Mouse (Mus musculus) liver, embryonic 12.5 days (tissue): ENCODE data around the gene Dennd2a. TPM values are rescaled to one million over a fixed set of nuclear protein-coding genes. Genes with fewer than 3 reads are reported as not detected.
"Not testable (repeated sequence)": the region's sequence is repeated elsewhere in the genome, so short reads cannot be mapped to it uniquely, and the experiment has no call there.

ENCODE experiments used
- ATAC-seq: fragments of 200-750 bp; cut with Nextera tagmentation; 2 replicates; pipeline ENCODE4 v1.8.0; 2017; ENCODE audit warnings: moderate number of reproducible peaks, mild to moderate bottlenecking, moderate library complexity
- H3K27ac ChIP-seq: fragments of 300-500 bp; sonication (generic); 2 replicates; pipeline ENCODE4 v1.5.1; 2016; ENCODE audit warnings: mild to moderate bottlenecking
- H3K27me3 ChIP-seq: fragments of 300-500 bp; sonication (generic); replicated peaks from 2 replicates; pipeline ENCODE4 v1.6.1; 2016; ENCODE audit warnings: mild to moderate bottlenecking, moderate library complexity
- H3K36me3 ChIP-seq: fragments of 300-500 bp; sonication (generic); 2 replicates; pipeline ENCODE4 v1.6.1; 2016; ENCODE audit warnings: mild to moderate bottlenecking, moderate library complexity
- H3K4me1 ChIP-seq: fragments of 300-500 bp; sonication (generic); 2 replicates; pipeline ENCODE4 v1.6.1; 2016
- H3K4me2 ChIP-seq: fragments of 300-500 bp; sonication (generic); 2 replicates; pipeline ENCODE4 v1.6.1; 2016; ENCODE audit warnings: mild to moderate bottlenecking, moderate library complexity
- H3K4me3 ChIP-seq: fragments of 300-500 bp; sonication (generic); 2 replicates; pipeline ENCODE4 v1.5.1; 2016; ENCODE audit warnings: mild to moderate bottlenecking, moderate library complexity
- H3K9ac ChIP-seq: fragments of 300-500 bp; sonication (generic); 2 replicates; pipeline ENCODE4 v1.6.1; 2016; ENCODE audit warnings: mild to moderate bottlenecking, moderate library complexity
- H3K9me3 ChIP-seq: fragments of 300-500 bp; sonication (generic); replicated peaks from 2 replicates; pipeline ENCODE4 v1.6.1; 2016; ENCODE audit warnings: mild to moderate bottlenecking, moderate library complexity
- WGBS: fragments of 180-500 bp; shearing (Covaris S2); methylation state at CpG from one replicate; pipeline ENCODE4 v1.1.7; 2016; ENCODE audit not compliant: insufficient replicate concordance; 5-methylcytosine and 5-hydroxymethylcytosine counted together
- polyA plus RNA-seq: library from polyadenylated mRNA; unstranded; fragments of >200 nt; fragmentation: Nextera tagmentation; extraction: Ambion mirVana; gene quantifications from 2 replicates; pipeline ENCODE4 v1.2.1, GENCODE M21; 2016

Dennd2a gene
- polyA plus RNA-seq, 1 experiment from 2014 or later: 5.0 TPM

GRCm38 (mm10) chr6:39425181-39425580 is 132.5 kb downstream of the Dennd2a start:
- 36% methylated on average over 2 of the region's 2 CpGs for WGBS
- H3K27me3 ChIP-seq: peaks cover 11% of the 10 kb centered on the region
- ATAC-seq: peak; percentile 31; the same call in 1 of the 2 replicates
- no peak overlapping the region for H3K4me3 ChIP-seq
- H3K9ac ChIP-seq: peak overlapping the region; percentile 33; the same call in 1 of the 2 replicates
- no peaks in the 10 kb centered on the region for H3K9me3 ChIP-seq
- H3K27ac ChIP-seq: peak overlapping the region; percentile 83
- H3K36me3 ChIP-seq: no peaks in the 10 kb centered on the region
- H3K4me1 ChIP-seq: peaks cover 90% of the 10 kb centered on the region
- peak overlapping the region; percentile 8; the same call in 1 of the 2 replicates for H3K4me2 ChIP-seq

GRCm38 (mm10) chr6:39423686-39424085 is 134.0 kb downstream of the Dennd2a start:
- Histone ChIP-seq H3K4me3 (no peak overlapping the region), H3K27me3 (peaks cover 15% of the 10 kb centered on the region), H3K27ac (peak overlapping the region; percentile 87), H3K9ac (0 out of 2 replicates have a peak overlapping the region, but pooled peaks have one; percentile 58), H3K4me2 (peak overlapping the region; percentile 40), H3K4me1 (peaks cover 82% of the 10 kb centered on the region), H3K36me3 (no peaks in the 10 kb centered on the region), H3K9me3 (no peaks in the 10 kb centered on the region)
- 55% methylated on average over 7 of the region's 7 CpGs for WGBS
- ATAC-seq: peak; percentile 10

- 44% methylated on average over 6 of the region's 6 CpGs for WGBS
- Histone ChIP-seq H3K27ac (peak overlapping the region; percentile 87), H3K27me3 (peaks cover 16% of the 10 kb centered on the region), H3K9ac (peak overlapping the region; percentile 58), H3K4me2 (peak overlapping the region; percentile 40), H3K4me1 (peaks cover 81% of the 10 kb centered on the region), H3K36me3 (no peaks in the 10 kb centered on the region), H3K4me3 (no peak overlapping the region), H3K9me3 (no peaks in the 10 kb centered on the region)
- no peak for ATAC-seq
Observed at GRCm38 (mm10) chr6:39423130-39423551, 134.5 kb downstream of the Dennd2a start.

- H3K4me1 ChIP-seq: peaks cover 81% of the 10 kb centered on the region
- peak overlapping the region; percentile 96 for H3K27ac ChIP-seq
- peaks cover 7% of the 10 kb centered on the region for H3K36me3 ChIP-seq
- H3K9me3 ChIP-seq: no peaks in the 10 kb centered on the region
- H3K9ac ChIP-seq: no peak overlapping the region
- peaks cover 24% of the 10 kb centered on the region for H3K27me3 ChIP-seq
- peak overlapping the region; percentile 74 for H3K4me2 ChIP-seq
- WGBS: 51% methylated on average over 4 of the region's 4 CpGs
- no peak for ATAC-seq
- peak overlapping the region; percentile 98 for H3K4me3 ChIP-seq
Observed at GRCm38 (mm10) chr6:39420867-39421266, 136.8 kb downstream of the Dennd2a start.

GRCm38 (mm10) chr6:39419851-39420721 is 137.6 kb downstream of the Dennd2a start, which contains the start of gene Mkrn1:
Gene Mkrn1, minus strand, starts transcription at chr6:39420462.
- WGBS: under 1% methylated on average over 82 of the region's 82 CpGs
- ATAC-seq: peak; percentile 89
- Histone ChIP-seq H3K9ac (peak within 1 kb of the TSS; percentile 96), H3K4me2 (peak within 1 kb of the TSS; percentile 74), H3K4me3 (peak within 1 kb of the TSS; percentile 98), H3K36me3 (peaks cover 9% of the 10 kb centered on the region), H3K4me1 (peaks cover 73% of the 10 kb centered on the region), H3K27ac (peak within 1 kb of the TSS; percentile 96), H3K9me3 (no peaks in the 10 kb centered on the region), H3K27me3 (peaks cover 24% of the 10 kb centered on the region)

- no peak for ATAC-seq
- Histone ChIP-seq H3K4me2 (peak overlapping the region; percentile 74), H3K4me3 (peak overlapping the region; percentile 98), H3K9me3 (no peaks in the 10 kb centered on the region), H3K9ac (peak overlapping the region; percentile 96), H3K27ac (peak overlapping the region; percentile 96), H3K4me1 (peaks cover 67% of the 10 kb centered on the region), H3K27me3 (peaks cover 24% of the 10 kb centered on the region), H3K36me3 (peaks cover 10% of the 10 kb centered on the region)
- WGBS: under 1% methylated on average over 43 of the region's 43 CpGs
Observed at GRCm38 (mm10) chr6:39419386-39419850, 138.2 kb downstream of the Dennd2a start.

- ATAC-seq, H3K9me3 ChIP-seq: not testable (repeated sequence)
- peaks cover 19% of the 10 kb centered on the region for H3K27me3 ChIP-seq
- H3K27ac ChIP-seq: peak overlapping the region; percentile 70; the same call in 1 of the 2 replicates
- H3K4me3 ChIP-seq: peak overlapping the region; percentile 35
- H3K36me3 ChIP-seq: peaks cover 10% of the 10 kb centered on the region
- H3K4me1 ChIP-seq: peaks cover 40% of the 10 kb centered on the region
- H3K4me2 ChIP-seq: peak overlapping the region; percentile 43
- peak overlapping the region; percentile 40; the same call in 1 of the 2 replicates for H3K9ac ChIP-seq
Observed at GRCm38 (mm10) chr6:39416654-39417053, 141.0 kb downstream of the Dennd2a start.

- peak overlapping the region; percentile 43 for H3K4me2 ChIP-seq
- WGBS: 38% methylated on average over 3 of the region's 5 CpGs
- no peaks in the 10 kb centered on the region for H3K9me3 ChIP-seq
- no peak for ATAC-seq
- H3K36me3 ChIP-seq: peaks cover 12% of the 10 kb centered on the region
- peaks cover 36% of the 10 kb centered on the region for H3K4me1 ChIP-seq
- no peak overlapping the region for H3K4me3 ChIP-seq
- H3K9ac ChIP-seq: no peak overlapping the region
- peaks cover 14% of the 10 kb centered on the region; the same call in 1 of the 2 replicates for H3K27me3 ChIP-seq
- H3K27ac ChIP-seq: peak overlapping the region; percentile 70; the same call in 1 of the 2 replicates
Observed at GRCm38 (mm10) chr6:39415762-39416161, 141.9 kb downstream of the Dennd2a start.

GRCm38 (mm10) chr6:39414106-39414505 is 143.6 kb downstream of the Dennd2a start:
- Histone ChIP-seq H3K9ac (no peak overlapping the region), H3K4me1 (peaks cover 29% of the 10 kb centered on the region), H3K4me3 (no peak overlapping the region), H3K36me3 (peaks cover 28% of the 10 kb centered on the region), H3K9me3 (no peaks in the 10 kb centered on the region), H3K27me3 (peaks cover 13% of the 10 kb centered on the region; the same call in 1 of the 2 replicates), H3K4me2 (no peak overlapping the region), H3K27ac (no peak overlapping the region)
- 90% methylated on average over 1 of the region's 1 CpGs for WGBS
- ATAC-seq: no peak

Other genes starting within 250 kb of the Dennd2a start
- 8.0 and 10.3 TPM in 2 replicates for gene Slc37a3, start 180.2 kb downstream of the Dennd2a start, polyA plus RNA-seq
- gene Rab19, start 176.7 kb downstream of the Dennd2a start, polyA plus RNA-seq: 0.11 and 0.27 TPM in 2 replicates
- gene Mkrn1, start 137.4 kb downstream of the Dennd2a start, polyA plus RNA-seq: 160 and 163 TPM in 2 replicates
- gene Adck2, start 16.0 kb upstream of the Dennd2a start, polyA plus RNA-seq: 11.9 and 13.1 TPM in 2 replicates
- gene Gm42420, start 27.9 kb upstream of the Dennd2a start, polyA plus RNA-seq: 0.89 and 1.5 TPM in 2 replicates
- 252 and 269 TPM in 2 replicates for gene Ndufb2, start 34.7 kb upstream of the Dennd2a start, polyA plus RNA-seq
- 10.7 and 11.0 TPM in 2 replicates for gene Braf, start 167.6 kb upstream of the Dennd2a start, polyA plus RNA-seq